Mouse (Mus musculus) heart, embryonic 15.5 days (tissue): ENCODE data around the gene Hs3st3a1. TPM values are rescaled to one million over a fixed set of nuclear protein-coding genes. Genes with fewer than 3 reads are reported as not detected.

Experiments used
- ATAC-seq: fragments of 200-750 bp; cut with Nextera tagmentation; replicated peaks from 2 replicates; pipeline ENCODE4 v1.8.0; 2017; ENCODE audit warnings: low read depth, moderate TSS enrichment; ENCODE audit not compliant: insufficient number of reproducible peaks, insufficient read depth, low FRiP score
- H3K27ac ChIP-seq: fragments of 300-500 bp; sonication (generic); 2 replicates; pipeline ENCODE4 v1.5.1; 2015; ENCODE audit warnings: mild to moderate bottlenecking, inconsistent platforms
- H3K27me3 ChIP-seq: fragments of 300-500 bp; sonication (generic); 2 replicates; pipeline ENCODE4 v1.6.1; 2015; ENCODE audit warnings: inconsistent platforms
- H3K36me3 ChIP-seq: fragments of 300-500 bp; sonication (generic); 2 replicates; pipeline ENCODE4 v1.6.1; 2015; ENCODE audit warnings: mild to moderate bottlenecking, inconsistent platforms
- H3K4me1 ChIP-seq: fragments of 300-500 bp; sonication (generic); replicated peaks from 2 replicates; pipeline ENCODE4 v1.6.1; 2015; ENCODE audit warnings: inconsistent platforms
- H3K4me2 ChIP-seq: fragments of 300-500 bp; sonication (generic); 2 replicates; pipeline ENCODE4 v1.6.1; 2015; ENCODE audit warnings: inconsistent platforms, mild to moderate bottlenecking, moderate library complexity
- H3K4me3 ChIP-seq: fragments of 300-500 bp; sonication (generic); 2 replicates; pipeline ENCODE4 v1.5.1; 2015; ENCODE audit warnings: mild to moderate bottlenecking, inconsistent platforms
- H3K9ac ChIP-seq: fragments of 300-500 bp; sonication (generic); 2 replicates; pipeline ENCODE4 v1.6.1; 2015; ENCODE audit warnings: mild to moderate bottlenecking, inconsistent platforms
- H3K9me3 ChIP-seq: fragments of 300-500 bp; sonication (generic); replicated peaks from 2 replicates; pipeline ENCODE4 v1.6.1; 2016; ENCODE audit warnings: inconsistent platforms
- WGBS: fragments of 180-500 bp; shearing (Covaris S2); methylation state at CpG from one replicate; pipeline ENCODE4 v1.1.7; 2015; ENCODE audit warnings: mixed read lengths; 5-methylcytosine and 5-hydroxymethylcytosine counted together
- polyA plus RNA-seq: library from polyadenylated mRNA; unstranded; fragments of >200 nt; fragmentation: Nextera tagmentation; extraction: Ambion mirVana; gene quantifications from 2 replicates; pipeline ENCODE4 v1.2.1, GENCODE M21; 2015

The Hs3st3a1 gene
- polyA plus RNA-seq, 1 experiment from 2014 or later, result 0.33 TPM

DNA sequence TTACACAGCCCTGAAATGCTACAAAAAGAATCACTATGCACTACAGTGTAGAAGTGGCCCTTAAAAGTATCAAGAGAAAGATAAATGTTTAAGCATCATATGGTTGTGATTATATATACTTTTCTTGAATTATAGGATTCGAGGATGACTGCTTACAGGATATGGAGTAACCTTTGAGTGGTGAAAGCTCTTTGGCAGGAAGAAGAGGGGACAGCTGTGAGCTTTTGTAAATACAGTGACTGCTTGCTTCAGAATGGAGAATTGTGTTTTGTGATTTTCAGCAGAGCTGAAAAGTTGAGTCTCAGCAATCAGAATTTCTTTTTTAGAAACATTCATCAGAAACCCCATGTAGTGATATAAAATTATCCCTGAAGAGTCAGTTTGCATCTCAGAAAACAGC lies 124.3 kb downstream of the Hs3st3a1 start:
- Histone ChIP-seq H3K9me3 (no peaks in the 10 kb centered on the region), H3K4me3 (no peak overlapping the region), H3K36me3 (no peaks in the 10 kb centered on the region), H3K4me2 (no peak overlapping the region), H3K27ac (no peak overlapping the region), H3K9ac (no peak overlapping the region), H3K27me3 (peaks cover 5% of the 10 kb centered on the region; the same call in 1 of the 2 replicates), H3K4me1 (peaks cover 8% of the 10 kb centered on the region)
- WGBS, result 52% methylated on average over 1 of the region's 1 CpGs
- no peak for ATAC-seq

DNA sequence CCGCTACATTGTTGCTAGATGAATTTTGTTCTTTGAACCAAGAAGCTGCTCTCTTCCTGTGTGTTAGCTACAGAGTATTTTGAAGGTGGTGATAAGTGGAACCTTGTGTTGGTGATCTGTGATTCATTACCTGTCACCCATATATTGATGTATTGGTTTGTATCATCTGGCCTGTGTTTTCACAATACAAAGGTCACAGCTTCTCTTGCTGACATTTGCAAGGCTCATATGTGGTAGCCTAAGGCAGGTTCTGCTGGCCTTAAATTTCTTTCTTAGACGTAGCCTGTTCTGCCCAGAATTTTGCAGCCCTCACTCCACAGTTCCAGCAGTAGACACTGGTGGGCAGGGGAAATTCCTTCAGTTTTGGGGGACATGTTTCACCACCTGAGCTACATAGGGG lies 125.3 kb downstream of the Hs3st3a1 start:
- no peaks in the 10 kb centered on the region for H3K36me3 ChIP-seq
- no peaks in the 10 kb centered on the region for H3K9me3 ChIP-seq
- 78% methylated on average over 2 of the region's 2 CpGs for WGBS
- no peak overlapping the region for H3K27ac ChIP-seq
- H3K9ac ChIP-seq, result no peak overlapping the region
- H3K4me1 ChIP-seq, result peaks cover 8% of the 10 kb centered on the region
- H3K27me3 ChIP-seq, result no peaks in the 10 kb centered on the region
- no peak overlapping the region for H3K4me3 ChIP-seq
- ATAC-seq, result no peak
- no peak overlapping the region for H3K4me2 ChIP-seq

DNA sequence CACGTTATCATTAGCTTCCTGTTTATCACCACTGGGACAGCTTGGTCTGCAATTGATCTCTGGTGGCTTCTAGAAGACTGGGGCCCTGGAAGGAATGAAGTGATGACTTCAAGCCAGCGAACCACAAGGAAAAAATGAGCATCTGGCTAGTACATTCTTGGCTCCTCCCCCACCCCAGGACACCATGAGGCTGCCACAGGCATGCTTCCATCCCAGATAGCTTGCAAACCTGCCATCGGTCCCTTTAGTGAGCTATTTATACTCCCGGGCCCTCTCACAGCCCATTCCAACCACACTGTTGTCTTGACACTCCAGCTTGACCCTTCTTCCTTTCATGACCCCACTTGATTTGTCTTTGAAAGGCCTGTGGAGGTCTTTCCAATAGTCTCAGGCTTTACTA lies 127.6 kb downstream of the Hs3st3a1 start:
- no peak for ATAC-seq
- Histone ChIP-seq H3K27ac (no peak overlapping the region), H3K4me2 (no peak overlapping the region), H3K36me3 (no peaks in the 10 kb centered on the region), H3K9me3 (no peaks in the 10 kb centered on the region), H3K9ac (no peak overlapping the region), H3K4me3 (no peak overlapping the region), H3K27me3 (no peaks in the 10 kb centered on the region), H3K4me1 (peaks cover 8% of the 10 kb centered on the region)
- 13% methylated on average over 4 of the region's 4 CpGs for WGBS

Other genes starting within 250 kb of the Hs3st3a1 start
- 0.09 TPM in 1 of 2 replicates, not detected in the other for gene F930015N05Rik, start 1.3 kb downstream of the Hs3st3a1 start, polyA plus RNA-seq